Mouse (Mus musculus) embryonic stem cell, embryonic (primary cell): ENCODE data around the gene Mbnl1.
"Not testable (repeated sequence)": the region's sequence is repeated elsewhere in the genome, so short reads cannot be mapped to it uniquely, and the experiment has no call there.

Experiments used
- CTCF ChIA-PET, 4 experiments: fragments of 300-600 bp in 2 of 4; fragments of 350-600 bp in 2 of 4; sonication (Branson Sonifier 250); formaldehyde crosslinking; loops; one replicate each; lab custom pipeline; 2022; ENCODE audit warnings: inconsistent platforms in 2 of 4; lab: Charles Lee
- POLR2A ChIA-PET, 4 experiments: fragments of 300-600 bp in 2 of 4; fragments of 350-600 bp in 2 of 4; sonication (Branson Sonifier 250); formaldehyde crosslinking; loops; one replicate each; lab custom pipeline; 2022; ENCODE audit warnings: antibody characterized with exemption in 4 of 4, inconsistent platforms in 1 of 4; lab: Charles Lee

The Mbnl1 gene

GRCm38 (mm10) chr3:60472681-60473177 lies at the start of gene Mbnl1:
Mbnl1 (plus strand) TSS chr3:60472830.
- ChIA-PET POLR2A (no interaction called here), CTCF (interaction anchor here in 1 of 4 experiments (0.6 kb wide), 1 partner anchor 305 kb away, joined by 16 read pairs; no protein-coding TSS in a partner anchor)

GRCm38 (mm10) chr3:60424148-60424547 lies 48.5 kb upstream of the Mbnl1 start:
- CTCF ChIA-PET, result no interaction called here
- POLR2A ChIA-PET, result no interaction called here

- POLR2A ChIA-PET, result no interaction called here
- CTCF ChIA-PET, result no interaction called here
These were observed 43.6 kb upstream of the Mbnl1 start for GRCm38 (mm10) chr3:60429049-60429448.

- CTCF ChIA-PET, result interaction anchor here in 2 of 4 experiments (0.6 to 0.7 kb wide), 2 partner anchors 7 to 131 kb away, joined by 5 to 7 read pairs; no protein-coding TSS in a partner anchor
- POLR2A ChIA-PET, result interaction anchor here in 1 of 4 experiments (0.6 kb wide), 1 partner anchor 207 kb away, joined by 7 read pairs; no protein-coding TSS in a partner anchor
These were observed 35.4 kb upstream of the Mbnl1 start for GRCm38 (mm10) chr3:60437254-60437653.

- POLR2A ChIA-PET, result interaction anchor here in 1 of 4 experiments (0.6 kb wide), 1 partner anchor 207 kb away, joined by 7 read pairs; no protein-coding TSS in a partner anchor
- CTCF ChIA-PET, result interaction anchor here in 2 of 4 experiments (0.6 to 0.7 kb wide), 2 partner anchors 8 to 131 kb away, joined by 5 to 7 read pairs; no protein-coding TSS in a partner anchor
These were observed 34.9 kb upstream of the Mbnl1 start for GRCm38 (mm10) chr3:60437678-60438232.

GRCm38 (mm10) chr3:60438715-60439114 lies 33.9 kb upstream of the Mbnl1 start:
- ChIA-PET POLR2A (no interaction called here), CTCF (no interaction called here)

- ChIA-PET POLR2A (no interaction called here), CTCF (interaction anchor here in 1 of 4 experiments (0.5 kb wide), 1 partner anchor 417 kb away, joined by 3 read pairs; no protein-coding TSS in a partner anchor)
These were observed 10.7 kb upstream of the Mbnl1 start for GRCm38 (mm10) chr3:60461828-60462521.

- POLR2A ChIA-PET, CTCF ChIA-PET: not testable (repeated sequence)
These were observed 4.0 kb upstream of the Mbnl1 start for GRCm38 (mm10) chr3:60468667-60469066.

GRCm38 (mm10) chr3:60469170-60469805 lies 3.3 kb upstream of the Mbnl1 start:
- CTCF ChIA-PET, result not testable (repeated sequence)

GRCm38 (mm10) chr3:60472011-60472680 lies 484 bp upstream of the Mbnl1 start:
- CTCF ChIA-PET, result no interaction called here
- POLR2A ChIA-PET, result no interaction called here

More at GRCm38 (mm10) chr3:60469170-60469805, 3.3 kb upstream of the Mbnl1 start:
- POLR2A ChIA-PET, result not testable (repeated sequence)

GRCm38 (mm10) chr3:60473861-60474653 lies 1.4 kb downstream of the Mbnl1 start:
- POLR2A ChIA-PET, result no interaction called here
- CTCF ChIA-PET, result no interaction called here

- ChIA-PET POLR2A (no interaction called here), CTCF (no interaction called here)
These were observed 2.0 kb downstream of the Mbnl1 start for GRCm38 (mm10) chr3:60474654-60474972.

- CTCF ChIA-PET, result no interaction called here
- POLR2A ChIA-PET, result no interaction called here
These were observed 2.4 kb downstream of the Mbnl1 start for GRCm38 (mm10) chr3:60475055-60475454.

- CTCF ChIA-PET, result no interaction called here
- POLR2A ChIA-PET, result no interaction called here
These were observed 4.2 kb downstream of the Mbnl1 start for GRCm38 (mm10) chr3:60476751-60477255.

- POLR2A ChIA-PET, result no interaction called here
- CTCF ChIA-PET, result no interaction called here
These were observed 5.8 kb downstream of the Mbnl1 start for GRCm38 (mm10) chr3:60478433-60478832.

- CTCF ChIA-PET, result no interaction called here
- POLR2A ChIA-PET, result no interaction called here
These were observed 8.1 kb downstream of the Mbnl1 start for GRCm38 (mm10) chr3:60480716-60481115.

GRCm38 (mm10) chr3:60481740-60482399 lies 9.2 kb downstream of the Mbnl1 start:
- CTCF ChIA-PET, result no interaction called here
- POLR2A ChIA-PET, result no interaction called here

- ChIA-PET CTCF (no interaction called here), POLR2A (no interaction called here)
These were observed 10.7 kb downstream of the Mbnl1 start for GRCm38 (mm10) chr3:60483305-60483704.
